Comparison of ENCODE assay signal across 21 mouse cellular contexts in genomic region chr9:91151893-91152292, GRCm38 (mm10).
"Had no signal": no experiment of that assay in that cellular context is flagged by ENCODE, and none has a peak within 500 bp of the region (broad histone marks: within the 10 kb centered on the region; RNA-seq: fewer than 3 reads in every experiment).

No protein-coding gene starts in this region.

- H3K9ac ChIP-seq: kidney, embryonic 15.5 days; liver, embryonic 15.5 days; lung, embryonic 15.5 days; midbrain, embryonic 13.5 days; neural tube, embryonic 13.5 days; stomach, embryonic 15.5 days had no signal

- H3K27ac ChIP-seq: kidney, embryonic 15.5 days; left cerebral cortex, adult 2 months; liver, embryonic 15.5 days; lung, embryonic 15.5 days; midbrain, embryonic 10.5 days; midbrain, embryonic 13.5 days; neural tube, embryonic 13.5 days; stomach, embryonic 15.5 days had no signal

- H3K4me3 ChIP-seq: kidney, embryonic 15.5 days; left cerebral cortex, adult 2 months; liver, embryonic 15.5 days; lung, embryonic 15.5 days; megakaryocyte, embryonic 14.5 days; midbrain, embryonic 10.5 days; midbrain, embryonic 13.5 days; myocyte; neural tube, embryonic 13.5 days; stomach, embryonic 15.5 days had no signal

- DNase-seq: kidney, postnatal 10 days; kidney, postnatal 36 days; layer of hippocampus, postnatal 36 days; lung, adult 18-20 months; lung, postnatal 10 days; lung, postnatal 36 days; retina, postnatal 1 day; right cerebral cortex, postnatal 25 days; spleen, adult 18-20 months; thymus, postnatal 25 days had no signal

- H3K4me2 ChIP-seq: kidney, embryonic 15.5 days; liver, embryonic 15.5 days; lung, embryonic 15.5 days; midbrain, embryonic 13.5 days; neural tube, embryonic 13.5 days; stomach, embryonic 15.5 days had no signal

- H3K9me3 ChIP-seq: kidney, embryonic 15.5 days; liver, embryonic 15.5 days; lung, embryonic 15.5 days; midbrain, embryonic 10.5 days; midbrain, embryonic 13.5 days; neural tube, embryonic 13.5 days; stomach, embryonic 15.5 days had no signal

- H3K4me1 ChIP-seq: kidney, embryonic 15.5 days; liver, embryonic 15.5 days; lung, embryonic 15.5 days; megakaryocyte, embryonic 14.5 days; midbrain, embryonic 10.5 days; midbrain, embryonic 13.5 days; neural tube, embryonic 13.5 days; stomach, embryonic 15.5 days had no signal

- H3K36me3 ChIP-seq: kidney, embryonic 15.5 days; liver, embryonic 15.5 days; lung, embryonic 15.5 days; midbrain, embryonic 10.5 days; midbrain, embryonic 13.5 days; neural tube, embryonic 13.5 days; stomach, embryonic 15.5 days had no signal

- H3K27me3 ChIP-seq: kidney, embryonic 15.5 days; liver, embryonic 15.5 days; lung, embryonic 15.5 days; megakaryocyte, embryonic 14.5 days; midbrain, embryonic 13.5 days; neural tube, embryonic 13.5 days; stomach, embryonic 15.5 days had no signal

- ATAC-seq: midbrain, embryonic 13.5 days; midbrain, embryonic 16.5 days had no signal
